22 mouse cellular contexts compared by ENCODE assay signal in the genomic region with DNA sequence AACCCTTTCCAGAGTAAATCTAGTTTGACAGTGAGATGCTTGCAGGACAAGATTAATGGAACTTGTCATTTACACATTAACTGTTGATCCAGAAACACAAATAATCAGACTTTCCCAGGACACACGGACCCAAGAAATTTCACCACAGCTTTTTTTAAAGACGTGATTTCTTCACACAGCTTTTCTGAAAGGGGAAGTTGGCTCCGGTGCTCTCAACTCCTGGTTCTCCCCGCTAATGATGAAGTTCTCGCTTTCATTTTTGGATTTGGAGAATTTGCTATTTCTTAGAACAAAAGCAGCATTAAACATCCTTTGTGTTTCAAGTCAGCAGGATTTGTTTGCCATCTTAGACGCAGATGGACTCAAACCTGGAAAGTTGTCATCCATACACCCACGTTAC. TPM values are rescaled to one million over a fixed set of nuclear protein-coding genes. Genes with fewer than 3 reads are reported as not detected.
DNase-seq lines count a peak whose midpoint lies in the region; ATAC-seq lines count a peak whose summit lies in the region.
"Had no signal": no experiment of that assay in that cellular context is flagged by ENCODE, and none has a peak within 500 bp of the region (broad histone marks: within the 10 kb centered on the region; RNA-seq: fewer than 3 reads in every experiment).

No protein-coding gene starts in this region.

- H3K9ac ChIP-seq in hindbrain, embryonic 11.5 days (ENCODE audit: low read depth, low read length), result no peak overlapping the region
- H3K9ac ChIP-seq in midbrain, embryonic 15.5 days, result no peak overlapping the region
- no peak overlapping the region for H3K9ac ChIP-seq in midbrain, embryonic 16.5 days (ENCODE audit: low read depth, low read length)
- H3K9ac ChIP-seq: heart, embryonic 12.5 days; kidney, embryonic 15.5 days; limb, embryonic 13.5 days; liver, embryonic 13.5 days had no signal

- H3K9me3 ChIP-seq in hindbrain, embryonic 10.5 days, result no peaks in the 10 kb centered on the region
- H3K9me3 ChIP-seq in hindbrain, embryonic 11.5 days (ENCODE audit: control insufficient read depth, low read length), result no peaks in the 10 kb centered on the region
- H3K9me3 ChIP-seq in midbrain, embryonic 15.5 days, result no peaks in the 10 kb centered on the region
- H3K9me3 ChIP-seq in midbrain, embryonic 16.5 days (replicated peaks; ENCODE audit: control insufficient read depth, low read length, poor library complexity, severe bottlenecking), result no peaks in the 10 kb centered on the region
- H3K9me3 ChIP-seq: heart, embryonic 12.5 days; kidney, embryonic 15.5 days; limb, embryonic 13.5 days; liver, embryonic 13.5 days had no signal

- H3K27ac ChIP-seq in hindbrain, embryonic 10.5 days, result peak overlapping the region; percentile 88
- H3K27ac ChIP-seq in hindbrain, embryonic 11.5 days (ENCODE audit: low read depth, low read length), result no peak overlapping the region
- H3K27ac ChIP-seq in midbrain, embryonic 15.5 days, result no peak overlapping the region
- H3K27ac ChIP-seq in midbrain, embryonic 16.5 days (ENCODE audit: low read length), result no peak overlapping the region
- H3K27ac ChIP-seq: gastrocnemius, adult 2 months; kidney, embryonic 15.5 days; limb, embryonic 13.5 days; liver, embryonic 13.5 days had no signal

- H3K36me3 ChIP-seq in hindbrain, embryonic 10.5 days, result no peaks in the 10 kb centered on the region
- H3K36me3 ChIP-seq in hindbrain, embryonic 11.5 days (ENCODE audit: control insufficient read depth, insufficient read depth, low read length), result no peaks in the 10 kb centered on the region
- H3K36me3 ChIP-seq in midbrain, embryonic 15.5 days (replicated peaks), result no peaks in the 10 kb centered on the region
- no peaks in the 10 kb centered on the region for H3K36me3 ChIP-seq in midbrain, embryonic 16.5 days (ENCODE audit: control insufficient read depth, insufficient read depth, low read length)
- H3K36me3 ChIP-seq: heart, embryonic 12.5 days; kidney, embryonic 15.5 days; limb, embryonic 13.5 days; liver, embryonic 13.5 days had no signal

- H3K4me2 ChIP-seq in hindbrain, embryonic 11.5 days (replicated peaks; ENCODE audit: low read depth, low read length), result no peak overlapping the region
- H3K4me2 ChIP-seq in midbrain, embryonic 15.5 days, result peak overlapping the region; percentile 98; the same call in 1 of the 2 replicates
- no peak overlapping the region; the same call in 1 of the 2 replicates for H3K4me2 ChIP-seq in midbrain, embryonic 16.5 days (ENCODE audit: low read length)
- H3K4me2 ChIP-seq: heart, embryonic 12.5 days; kidney, embryonic 15.5 days; limb, embryonic 13.5 days; liver, embryonic 13.5 days had no signal

- peaks cover 49% of the 10 kb centered on the region for H3K4me1 ChIP-seq in hindbrain, embryonic 10.5 days (replicated peaks)
- H3K4me1 ChIP-seq in hindbrain, embryonic 11.5 days (replicated peaks; ENCODE audit: control insufficient read depth, insufficient read depth, low read length), result no peaks in the 10 kb centered on the region; the same call in 1 of the 2 replicates
- H3K4me1 ChIP-seq in midbrain, embryonic 15.5 days, result peaks cover 18% of the 10 kb centered on the region
- H3K4me1 ChIP-seq in midbrain, embryonic 16.5 days (ENCODE audit: control insufficient read depth, insufficient read depth, low read length), result peaks cover 15% of the 10 kb centered on the region

- H3K4me3 ChIP-seq in hindbrain, embryonic 10.5 days, result no peak overlapping the region; the same call in 1 of the 2 replicates
- no peak overlapping the region for H3K4me3 ChIP-seq in hindbrain, embryonic 11.5 days (ENCODE audit: low read depth, low read length)
- no peak overlapping the region for H3K4me3 ChIP-seq in midbrain, embryonic 15.5 days
- no peak overlapping the region for H3K4me3 ChIP-seq in midbrain, embryonic 16.5 days (ENCODE audit: low read depth, low read length)
- H3K4me3 ChIP-seq: gastrocnemius, adult 2 months; heart, embryonic 12.5 days; kidney, embryonic 15.5 days; limb, embryonic 13.5 days; liver, embryonic 13.5 days had no signal

- ATAC-seq in hindbrain, embryonic 11.5 days (ENCODE audit: low FRiP score), result no peak
- no peak for ATAC-seq in midbrain, embryonic 15.5 days (replicated peaks)
- ATAC-seq in midbrain, embryonic 16.5 days, result no peak
- peak; percentile 74 for ATAC-seq in granulocyte monocyte progenitor cell, adult 5-6 weeks (replicated peaks; ENCODE audit: poor library complexity, severe bottlenecking)

- peaks cover 51% of the 10 kb centered on the region for H3K27me3 ChIP-seq in hindbrain, embryonic 10.5 days (ENCODE audit: insufficient read depth, poor library complexity, severe bottlenecking)
- peaks cover 13% of the 10 kb centered on the region for H3K27me3 ChIP-seq in hindbrain, embryonic 11.5 days (ENCODE audit: control insufficient read depth, insufficient read depth, low read length)
- 0 out of 2 replicates have a peak, but pooled peaks cover 4% of the 10 kb centered on the region for H3K27me3 ChIP-seq in midbrain, embryonic 15.5 days (replicated peaks)
- H3K27me3 ChIP-seq in midbrain, embryonic 16.5 days (ENCODE audit: control insufficient read depth, insufficient read depth, low read depth, low read length), result no peaks in the 10 kb centered on the region

- 74% methylated on average over 7 of the region's 7 CpGs for WGBS in hindbrain, embryonic 10.5 days
- WGBS in hindbrain, embryonic 11.5 days, result 77% methylated on average over 7 of the region's 7 CpGs
- WGBS in midbrain, embryonic 15.5 days, result 72% methylated on average over 7 of the region's 7 CpGs
- WGBS in midbrain, embryonic 16.5 days, result 70% methylated on average over 7 of the region's 7 CpGs

- DNase-seq in hindbrain, embryonic 10.5 days (ENCODE audit: low spot score), result no peak
- no peak for DNase-seq in hindbrain, embryonic 11.5 days (ENCODE audit: low spot score)
- DNase-seq in B cell, adult 2 months, result no peak
- no peak for DNase-seq in T-cell, adult 2 months (ENCODE audit: low spot score)
- DNase-seq: adrenal gland, postnatal 14 days; cerebellum, adult 8-10 months; cerebellum, postnatal 36 days; gastrocnemius, adult 2 months; heart, postnatal 10 days; kidney, adult 11 months; kidney, postnatal 36 days; liver, embryonic 13.5 days; lung, adult 2 months; lung, postnatal 14 days; right cerebral cortex, postnatal 14 days had no signal

RNA-seq across cellular contexts. Expression of a gene that starts 2.6 kb away (rescaled TPM):
- 4.5 and 7.6 TPM in 2 replicates for polyA plus RNA-seq in hindbrain, embryonic 10.5 days (2016; fragmentation: Nextera tagmentation; extraction: Ambion mirVana)
- 6.2 and 8.1 TPM in 2 replicates for polyA plus RNA-seq in hindbrain, embryonic 11.5 days (2014; fragmentation: Nextera tagmentation; extraction: Ambion mirVana)
- polyA plus RNA-seq in midbrain, embryonic 15.5 days (2015; fragmentation: Nextera tagmentation; extraction: Ambion mirVana), result 9.1 and 9.9 TPM in 2 replicates
- polyA plus RNA-seq in midbrain, embryonic 16.5 days (2015; fragmentation: Nextera tagmentation; extraction: Ambion mirVana), result 9.3 and 10.8 TPM in 2 replicates
- not detected in 2 replicates for total RNA-seq in granulocyte monocyte progenitor cell, adult 5-6 weeks (2014; fragmentation: Nextera tagmentation)
- total RNA-seq in granulocyte monocyte progenitor cell, adult 5-6 weeks (2017), result not detected in 2 replicates
- total RNA-seq: monocyte, adult 5-6 weeks had no signal
- polyA plus RNA-seq: lung, adult 2 months had no signal

RNA-seq across cellular contexts. Expression of a gene that starts 31.4 kb away (rescaled TPM):
- polyA plus RNA-seq in hindbrain, embryonic 10.5 days (2016; fragmentation: Nextera tagmentation; extraction: Ambion mirVana), result 43.1 and 51.4 TPM in 2 replicates
- 55.0 and 63.6 TPM in 2 replicates for polyA plus RNA-seq in hindbrain, embryonic 11.5 days (2014; fragmentation: Nextera tagmentation; extraction: Ambion mirVana)
- polyA plus RNA-seq in midbrain, embryonic 15.5 days (2015; fragmentation: Nextera tagmentation; extraction: Ambion mirVana), result 55.8 and 56.2 TPM in 2 replicates
- polyA plus RNA-seq in midbrain, embryonic 16.5 days (2015; fragmentation: Nextera tagmentation; extraction: Ambion mirVana), result 56.7 and 65.6 TPM in 2 replicates
- total RNA-seq in granulocyte monocyte progenitor cell, adult 5-6 weeks (2014; fragmentation: Nextera tagmentation), result 73.9 and 78.5 TPM in 2 replicates
- 185 and 291 TPM in 2 replicates for total RNA-seq in granulocyte monocyte progenitor cell, adult 5-6 weeks (2017)
